Mouse (Mus musculus): ENCODE data around the gene Ephb4.

Ephb4 gene

GRCm38 (mm10) chr5:137349384-137350204 lies at the start of gene Ephb4:
Gene Ephb4, plus strand, starts transcription at chr5:137350109.
- peak; percentile 96 to 97 for DNase-seq (ENCODE audit: low spot score in 2 of 2)

- DNase-seq (ENCODE audit: low spot score in 2 of 2), result no peak
Measured at GRCm38 (mm10) chr5:137301253-137301652, 48.7 kb upstream of the Ephb4 start.

GRCm38 (mm10) chr5:137303609-137304008 lies 46.3 kb upstream of the Ephb4 start:
- DNase-seq (ENCODE audit: low spot score in 2 of 2), result no peak

GRCm38 (mm10) chr5:137304165-137304564 lies 45.7 kb upstream of the Ephb4 start:
- no peak for DNase-seq (ENCODE audit: low spot score in 2 of 2)

- no peak for DNase-seq (ENCODE audit: low spot score in 2 of 2)
Measured at GRCm38 (mm10) chr5:137304816-137305215, 45.1 kb upstream of the Ephb4 start.

- DNase-seq (ENCODE audit: low spot score in 2 of 2), result no peak
Measured at GRCm38 (mm10) chr5:137305822-137306221, 44.1 kb upstream of the Ephb4 start.

GRCm38 (mm10) chr5:137306439-137307005 lies 43.4 kb upstream of the Ephb4 start:
- DNase-seq (ENCODE audit: low spot score in 2 of 2), result no peak

GRCm38 (mm10) chr5:137307071-137307912 lies 42.6 kb upstream of the Ephb4 start, which contains the start of gene Srrt:
Gene Srrt, minus strand, starts transcription at chr5:137307674.
- peak; percentile 89 to 92 for DNase-seq (ENCODE audit: low spot score in 2 of 2)

GRCm38 (mm10) chr5:137308356-137308755 lies 41.6 kb upstream of the Ephb4 start:
- no peak for DNase-seq (ENCODE audit: low spot score in 2 of 2)

GRCm38 (mm10) chr5:137313466-137314192 lies 36.3 kb upstream of the Ephb4 start:
- no peak for DNase-seq (ENCODE audit: low spot score in 2 of 2)

GRCm38 (mm10) chr5:137314193-137315083 lies 35.5 kb upstream of the Ephb4 start, which contains the start of gene Trip6:
Gene Trip6, minus strand, starts transcription at chr5:137314404.
- DNase-seq (ENCODE audit: low spot score in 2 of 2), result peak; percentile 90 to 92

GRCm38 (mm10) chr5:137315084-137315903 lies 34.6 kb upstream of the Ephb4 start:
- DNase-seq (ENCODE audit: low spot score in 2 of 2), result no peak

GRCm38 (mm10) chr5:137317361-137317760 lies 32.5 kb upstream of the Ephb4 start:
- no peak for DNase-seq (ENCODE audit: low spot score in 2 of 2)

- DNase-seq (ENCODE audit: low spot score in 2 of 2), result no peak
Measured at GRCm38 (mm10) chr5:137318570-137318969, 31.3 kb upstream of the Ephb4 start.

- DNase-seq (ENCODE audit: low spot score in 2 of 2), result no peak
Measured at GRCm38 (mm10) chr5:137320996-137321395, 28.9 kb upstream of the Ephb4 start.

GRCm38 (mm10) chr5:137330910-137331309 lies 19.0 kb upstream of the Ephb4 start:
- no peak for DNase-seq (ENCODE audit: low spot score in 2 of 2)

- no peak for DNase-seq (ENCODE audit: low spot score in 2 of 2)
Measured at GRCm38 (mm10) chr5:137332857-137333511, 16.9 kb upstream of the Ephb4 start.

- peak; percentile 92 for DNase-seq (ENCODE audit: low spot score in 2 of 2)
Measured at GRCm38 (mm10) chr5:137333512-137334174, 16.3 kb upstream of the Ephb4 start, which contains the start of gene Slc12a9. Gene Slc12a9, minus strand, starts transcription at chr5:137333597.
